10 mouse cellular contexts compared by ENCODE assay signal in the genomic region with DNA sequence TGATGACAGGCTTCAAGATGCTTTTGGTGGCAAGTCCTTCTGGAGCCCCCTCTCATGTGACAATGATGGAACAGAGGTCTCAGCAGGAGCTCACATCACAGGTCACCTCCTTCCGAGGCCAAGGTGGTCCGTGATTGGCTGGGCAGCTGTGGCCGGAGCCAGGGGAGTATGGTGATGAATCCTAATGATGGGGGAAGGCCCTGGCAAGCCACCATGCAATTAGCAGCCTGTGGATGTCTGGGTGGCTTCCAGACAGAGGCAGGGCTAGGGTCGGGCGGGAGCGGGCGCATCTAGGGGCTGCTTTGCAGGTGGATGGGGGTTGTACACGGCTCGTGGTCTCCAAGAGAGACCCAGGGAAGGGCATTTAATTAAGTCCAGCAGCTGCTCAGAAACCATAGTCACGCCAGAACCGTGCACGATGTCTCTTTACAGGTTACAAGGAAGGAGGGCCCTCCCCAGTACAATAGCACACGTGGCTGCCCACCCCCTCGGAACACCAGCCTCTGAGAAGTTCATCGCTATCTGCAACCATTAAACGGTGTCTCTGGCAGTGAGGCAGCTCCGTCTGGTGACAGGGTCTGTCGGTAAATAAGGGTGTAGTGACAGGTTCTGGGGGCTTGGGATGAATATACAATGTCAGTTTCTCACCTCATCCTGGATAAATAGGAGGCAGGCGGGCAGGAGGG.
DNase-seq lines count a peak whose midpoint lies in the region; ATAC-seq and TF ChIP-seq lines count a peak whose summit lies in the region.
"Had no signal": no experiment of that assay in that cellular context is flagged by ENCODE, and none has a peak within 500 bp of the region (broad histone marks: within the 10 kb centered on the region; RNA-seq: fewer than 3 reads in every experiment).

No protein-coding gene starts in this region.

- 49% methylated on average over 19 of the region's 19 CpGs for WGBS in embryonic facial prominence, embryonic 11.5 days
- 16% methylated on average over 19 of the region's 19 CpGs for WGBS in hindbrain, postnatal 0 days

- no peaks in the 10 kb centered on the region for H3K9me3 ChIP-seq in embryonic facial prominence, embryonic 11.5 days (replicated peaks; ENCODE audit: control insufficient read depth, low read length)
- H3K9me3 ChIP-seq in hindbrain, postnatal 0 days (ENCODE audit: low read length), result no peaks in the 10 kb centered on the region
- H3K9me3 ChIP-seq: stomach, embryonic 15.5 days had no signal

- DNase-seq in brain, embryonic 14.5 days (ENCODE audit: low read depth), result peak; percentile 95
- no peak for DNase-seq in embryonic facial prominence, embryonic 11.5 days (ENCODE audit: low spot score)
- peak; percentile 86 for DNase-seq in hindbrain, postnatal 0 days (ENCODE audit: low spot score)
- DNase-seq in neural tube, embryonic 10.5 days (ENCODE audit: extremely low spot score, low spot score), result peak; percentile 62
- no peak for DNase-seq in urinary bladder, postnatal 10 days (ENCODE audit: low spot score)
- DNase-seq in testis, postnatal 10 days (ENCODE audit: low spot score), result no peak
- DNase-seq: kidney, adult 2 months had no signal

- no peak for TF ChIP-seq CTCF in brain, embryonic 14.5 days (IDR thresholded peaks at IDR 0.05; ENCODE audit: borderline replicate concordance, extremely low read depth, insufficient read depth, insufficient read length)
- TF ChIP-seq CTCF in hindbrain, postnatal 0 days (IDR thresholded peaks at IDR 0.05; ENCODE audit: low read depth), result no peak

- no peak for TF ChIP-seq POLR2A in brain, embryonic 14.5 days (IDR thresholded peaks at IDR 0.05; ENCODE audit: borderline replicate concordance, extremely low read depth, insufficient read depth, insufficient read length, poor library complexity, severe bottlenecking)

- no peak overlapping the region for H3K4me2 ChIP-seq in embryonic facial prominence, embryonic 11.5 days (ENCODE audit: low read depth, low read length)
- 0 out of 2 replicates have a peak overlapping the region, but pooled peaks have one; percentile 28 for H3K4me2 ChIP-seq in hindbrain, postnatal 0 days (ENCODE audit: low read depth, low read length)
- H3K4me2 ChIP-seq: stomach, embryonic 15.5 days had no signal

- no peak overlapping the region for H3K27ac ChIP-seq in embryonic facial prominence, embryonic 11.5 days (replicated peaks; ENCODE audit: low read depth, low read length)
- H3K27ac ChIP-seq in hindbrain, postnatal 0 days, result no peak overlapping the region
- H3K27ac ChIP-seq: stomach, embryonic 15.5 days had no signal

- ATAC-seq in embryonic facial prominence, embryonic 11.5 days (replicated peaks; ENCODE audit: insufficient number of reproducible peaks, low FRiP score, low TSS enrichment, low read depth), result peak; percentile 71
- peak; percentile 85 for ATAC-seq in hindbrain, postnatal 0 days
- ATAC-seq in erythroblast, adult 5-6 weeks (replicated peaks; ENCODE audit: low FRiP score, poor library complexity, severe bottlenecking), result no peak

- no peak overlapping the region for H3K4me3 ChIP-seq in embryonic facial prominence, embryonic 11.5 days (ENCODE audit: low read depth, low read length)
- H3K4me3 ChIP-seq in hindbrain, postnatal 0 days (ENCODE audit: low read length), result no peak overlapping the region
- H3K4me3 ChIP-seq: myocyte; stomach, embryonic 15.5 days had no signal

- no peaks in the 10 kb centered on the region for H3K27me3 ChIP-seq in embryonic facial prominence, embryonic 11.5 days (ENCODE audit: control insufficient read depth, insufficient read depth, low read length)
- H3K27me3 ChIP-seq in hindbrain, postnatal 0 days (ENCODE audit: insufficient read depth, low read length), result peaks cover 7% of the 10 kb centered on the region
- H3K27me3 ChIP-seq: stomach, embryonic 15.5 days had no signal

- no peaks in the 10 kb centered on the region for H3K36me3 ChIP-seq in embryonic facial prominence, embryonic 11.5 days (replicated peaks; ENCODE audit: control insufficient read depth, insufficient read depth, low read depth, low read length)
- H3K36me3 ChIP-seq in hindbrain, postnatal 0 days (ENCODE audit: insufficient read depth, low read length), result no peaks in the 10 kb centered on the region
- H3K36me3 ChIP-seq: stomach, embryonic 15.5 days had no signal

- H3K9ac ChIP-seq in embryonic facial prominence, embryonic 11.5 days (replicated peaks; ENCODE audit: low read length), result no peak overlapping the region
- H3K9ac ChIP-seq in hindbrain, postnatal 0 days (replicated peaks; ENCODE audit: low read length), result no peak overlapping the region
- H3K9ac ChIP-seq: stomach, embryonic 15.5 days had no signal

- H3K4me1 ChIP-seq in embryonic facial prominence, embryonic 11.5 days (ENCODE audit: control insufficient read depth, insufficient read depth, low read length), result no peaks in the 10 kb centered on the region
- peaks cover 12% of the 10 kb centered on the region for H3K4me1 ChIP-seq in hindbrain, postnatal 0 days (ENCODE audit: insufficient read depth, low read length)
- H3K4me1 ChIP-seq: stomach, embryonic 15.5 days had no signal

Comparison
In these comparisons a context has a peak if more than half of its experiments do, and no peak if none do; other contexts are left out.
1. DNase-seq: peak in brain, embryonic 14.5 days (single experiment), hindbrain, postnatal 0 days (single experiment) and neural tube, embryonic 10.5 days (single experiment); none in embryonic facial prominence, embryonic 11.5 days (single experiment), urinary bladder, postnatal 10 days (single experiment) and testis, postnatal 10 days (single experiment).